Mouse (Mus musculus) liver, embryonic 13.5 days (tissue): ENCODE data around the gene Rtn4rl1. TPM values are rescaled to one million over a fixed set of nuclear protein-coding genes. Genes with fewer than 3 reads are reported as not detected.

ENCODE experiments used
- ATAC-seq: fragments of 200-750 bp; cut with Nextera tagmentation; 2 replicates; pipeline ENCODE4 v1.8.0; 2017; ENCODE audit warnings: low read depth, mild to moderate bottlenecking, moderate number of reproducible peaks, moderate library complexity
- DNase-seq: peaks from one replicate; pipeline ENCODE4 v3.0.0; 2022
- H3K27ac ChIP-seq: fragments of 300-500 bp; sonication (generic); 2 replicates; pipeline ENCODE4 v1.5.1; 2015; ENCODE audit warnings: moderate library complexity, mild to moderate bottlenecking, inconsistent platforms
- H3K27me3 ChIP-seq: fragments of 300-500 bp; sonication (generic); 2 replicates; pipeline ENCODE4 v1.6.1; 2015; ENCODE audit warnings: mild to moderate bottlenecking, inconsistent platforms
- H3K36me3 ChIP-seq: fragments of 300-500 bp; sonication (generic); 2 replicates; pipeline ENCODE4 v1.6.1; 2015; ENCODE audit warnings: mild to moderate bottlenecking, inconsistent platforms
- H3K4me1 ChIP-seq: fragments of 300-500 bp; sonication (generic); replicated peaks from 2 replicates; pipeline ENCODE4 v1.6.1; 2015; ENCODE audit warnings: inconsistent platforms
- H3K4me2 ChIP-seq: fragments of 300-500 bp; sonication (generic); 2 replicates; pipeline ENCODE4 v1.6.1; 2015; ENCODE audit warnings: inconsistent platforms, mild to moderate bottlenecking, moderate library complexity
- H3K4me3 ChIP-seq: fragments of 300-500 bp; sonication (generic); replicated peaks from 2 replicates; pipeline ENCODE4 v1.5.1; 2015; ENCODE audit warnings: mild to moderate bottlenecking, inconsistent platforms
- H3K9ac ChIP-seq: fragments of 300-500 bp; sonication (generic); 2 replicates; pipeline ENCODE4 v1.6.1; 2015; ENCODE audit warnings: mild to moderate bottlenecking, inconsistent platforms
- H3K9me3 ChIP-seq: fragments of 300-500 bp; sonication (generic); replicated peaks from 2 replicates; pipeline ENCODE4 v1.6.1; 2016; ENCODE audit warnings: inconsistent platforms
- WGBS: fragments of 180-500 bp; shearing (Covaris S2); methylation state at CpG from one replicate; pipeline ENCODE4 v1.1.7; 2015; ENCODE audit not compliant: insufficient replicate concordance; 5-methylcytosine and 5-hydroxymethylcytosine counted together
- polyA plus RNA-seq: library from polyadenylated mRNA; unstranded; fragments of >200 nt; fragmentation: Nextera tagmentation; extraction: Ambion mirVana; gene quantifications from 2 replicates; pipeline ENCODE4 v1.2.1, GENCODE M21; 2015

Rtn4rl1 gene
- polyA plus RNA-seq, 1 experiment from 2014 or later, result 0.78 TPM

GRCm38 (mm10) chr11:75220517-75221145 is 27.0 kb downstream of the Rtn4rl1 start:
- H3K9me3 ChIP-seq, result no peaks in the 10 kb centered on the region
- no peak overlapping the region for H3K9ac ChIP-seq
- DNase-seq (no peak), ATAC-seq (no peak)
- H3K27ac ChIP-seq, result no peak overlapping the region
- H3K36me3 ChIP-seq, result no peaks in the 10 kb centered on the region
- no peak overlapping the region for H3K4me2 ChIP-seq
- H3K4me1 ChIP-seq, result peaks cover 25% of the 10 kb centered on the region
- no peak overlapping the region for H3K4me3 ChIP-seq
- WGBS, result 66% methylated on average over 5 of the region's 6 CpGs
- peaks cover 20% of the 10 kb centered on the region for H3K27me3 ChIP-seq

GRCm38 (mm10) chr11:75224062-75224461 is 30.5 kb downstream of the Rtn4rl1 start:
- H3K4me2 ChIP-seq, result no peak overlapping the region
- peaks cover 26% of the 10 kb centered on the region for H3K27me3 ChIP-seq
- ATAC-seq (no peak), DNase-seq (no peak)
- H3K36me3 ChIP-seq, result no peaks in the 10 kb centered on the region
- no peak overlapping the region for H3K27ac ChIP-seq
- no peaks in the 10 kb centered on the region for H3K9me3 ChIP-seq
- 83% methylated on average over 12 of the region's 12 CpGs for WGBS
- no peak overlapping the region for H3K9ac ChIP-seq
- no peak overlapping the region for H3K4me3 ChIP-seq
- peaks cover 17% of the 10 kb centered on the region for H3K4me1 ChIP-seq

GRCm38 (mm10) chr11:75224835-75225234 is 31.3 kb downstream of the Rtn4rl1 start:
- peaks cover 11% of the 10 kb centered on the region for H3K4me1 ChIP-seq
- DNase-seq (no peak), ATAC-seq (no peak)
- no peak overlapping the region for H3K27ac ChIP-seq
- no peaks in the 10 kb centered on the region for H3K9me3 ChIP-seq
- H3K4me2 ChIP-seq, result no peak overlapping the region
- peaks cover 26% of the 10 kb centered on the region for H3K27me3 ChIP-seq
- H3K36me3 ChIP-seq, result no peaks in the 10 kb centered on the region
- 59% methylated on average over 4 of the region's 4 CpGs for WGBS
- no peak overlapping the region for H3K4me3 ChIP-seq
- H3K9ac ChIP-seq, result no peak overlapping the region

- Histone ChIP-seq H3K4me2 (no peak overlapping the region), H3K27ac (no peak overlapping the region), H3K27me3 (peaks cover 27% of the 10 kb centered on the region), H3K36me3 (no peaks in the 10 kb centered on the region), H3K9ac (no peak overlapping the region), H3K4me3 (no peak overlapping the region), H3K4me1 (peaks cover 12% of the 10 kb centered on the region), H3K9me3 (no peaks in the 10 kb centered on the region)
- DNase-seq (no peak), ATAC-seq (no peak)
- 26% methylated on average over 3 of the region's 3 CpGs for WGBS
Observed at GRCm38 (mm10) chr11:75227632-75228031, 34.0 kb downstream of the Rtn4rl1 start.

GRCm38 (mm10) chr11:75229289-75229688 is 35.7 kb downstream of the Rtn4rl1 start:
- no peak overlapping the region for H3K27ac ChIP-seq
- DNase-seq (no peak), ATAC-seq (no peak)
- peaks cover 24% of the 10 kb centered on the region for H3K27me3 ChIP-seq
- WGBS, result 69% methylated on average over 6 of the region's 6 CpGs
- H3K4me3 ChIP-seq, result no peak overlapping the region
- no peak overlapping the region for H3K4me2 ChIP-seq
- no peaks in the 10 kb centered on the region for H3K36me3 ChIP-seq
- H3K9me3 ChIP-seq, result no peaks in the 10 kb centered on the region
- H3K4me1 ChIP-seq, result peaks cover 28% of the 10 kb centered on the region
- no peak overlapping the region for H3K9ac ChIP-seq

GRCm38 (mm10) chr11:75230272-75230760 is 36.7 kb downstream of the Rtn4rl1 start:
- H3K9ac ChIP-seq, result no peak overlapping the region
- H3K27ac ChIP-seq, result no peak overlapping the region
- no peak overlapping the region for H3K4me3 ChIP-seq
- no peaks in the 10 kb centered on the region for H3K9me3 ChIP-seq
- no peaks in the 10 kb centered on the region for H3K36me3 ChIP-seq
- H3K27me3 ChIP-seq, result peaks cover 31% of the 10 kb centered on the region
- peaks cover 38% of the 10 kb centered on the region for H3K4me1 ChIP-seq
- WGBS, result 79% methylated on average over 6 of the region's 6 CpGs
- DNase-seq (no peak), ATAC-seq (no peak)
- no peak overlapping the region for H3K4me2 ChIP-seq

- H3K27ac ChIP-seq, result no peak overlapping the region
- H3K4me2 ChIP-seq, result no peak overlapping the region
- DNase-seq, result peak; percentile 62
- H3K9ac ChIP-seq, result no peak overlapping the region
- 12% methylated on average over 7 of the region's 7 CpGs for WGBS
- H3K9me3 ChIP-seq, result no peaks in the 10 kb centered on the region
- no peak overlapping the region for H3K4me3 ChIP-seq
- H3K4me1 ChIP-seq, result peaks cover 50% of the 10 kb centered on the region
- H3K27me3 ChIP-seq, result peaks cover 43% of the 10 kb centered on the region
- no peaks in the 10 kb centered on the region for H3K36me3 ChIP-seq
- ATAC-seq, result no peak
Observed at GRCm38 (mm10) chr11:75231756-75232155, 38.2 kb downstream of the Rtn4rl1 start.

GRCm38 (mm10) chr11:75232434-75232833 is 38.9 kb downstream of the Rtn4rl1 start:
- peaks cover 43% of the 10 kb centered on the region for H3K27me3 ChIP-seq
- 71% methylated on average over 4 of the region's 4 CpGs for WGBS
- H3K4me1 ChIP-seq, result peaks cover 50% of the 10 kb centered on the region
- H3K36me3 ChIP-seq, result no peaks in the 10 kb centered on the region
- no peaks in the 10 kb centered on the region for H3K9me3 ChIP-seq
- DNase-seq (no peak), ATAC-seq (no peak)
- no peak overlapping the region for H3K27ac ChIP-seq
- H3K4me3 ChIP-seq, result no peak overlapping the region
- no peak overlapping the region for H3K4me2 ChIP-seq
- H3K9ac ChIP-seq, result no peak overlapping the region

- Histone ChIP-seq H3K4me1 (peaks cover 50% of the 10 kb centered on the region), H3K9me3 (no peaks in the 10 kb centered on the region), H3K9ac (peak overlapping the region; percentile 46; the same call in 1 of the 2 replicates), H3K27me3 (peaks cover 39% of the 10 kb centered on the region), H3K36me3 (no peaks in the 10 kb centered on the region), H3K4me3 (peak overlapping the region; percentile 18; the same call in 1 of the 2 replicates), H3K27ac (peak overlapping the region; percentile 43), H3K4me2 (peak overlapping the region; percentile 51)
- DNase-seq (peak; percentile 83), ATAC-seq (peak; percentile 97)
- 5% methylated on average over 16 of the region's 16 CpGs for WGBS
Observed at GRCm38 (mm10) chr11:75234745-75235144, 41.2 kb downstream of the Rtn4rl1 start.

- Histone ChIP-seq H3K36me3 (no peaks in the 10 kb centered on the region), H3K27ac (no peak overlapping the region), H3K9ac (no peak overlapping the region), H3K4me2 (no peak overlapping the region), H3K4me3 (no peak overlapping the region), H3K4me1 (peaks cover 43% of the 10 kb centered on the region), H3K9me3 (no peaks in the 10 kb centered on the region), H3K27me3 (peaks cover 30% of the 10 kb centered on the region)
- peak; percentile 45; the same call in 1 of the 2 replicates for ATAC-seq
- no peak for DNase-seq
- 60% methylated on average over 13 of the region's 13 CpGs for WGBS
Observed at GRCm38 (mm10) chr11:75240158-75240934, 46.8 kb downstream of the Rtn4rl1 start.

GRCm38 (mm10) chr11:75242710-75243255 is 49.2 kb downstream of the Rtn4rl1 start:
- peaks cover 54% of the 10 kb centered on the region for H3K4me1 ChIP-seq
- no peak overlapping the region for H3K27ac ChIP-seq
- no peak overlapping the region for H3K4me2 ChIP-seq
- H3K36me3 ChIP-seq, result no peaks in the 10 kb centered on the region
- H3K9me3 ChIP-seq, result no peaks in the 10 kb centered on the region
- H3K4me3 ChIP-seq, result no peak overlapping the region
- no peak for ATAC-seq
- 84% methylated on average over 9 of the region's 9 CpGs for WGBS
- DNase-seq, result no peak
- peaks cover 9% of the 10 kb centered on the region; the same call in 1 of the 2 replicates for H3K27me3 ChIP-seq
- H3K9ac ChIP-seq, result no peak overlapping the region
